Mouse (Mus musculus): ENCODE data around the gene Hbb-bt.
"Not testable (repeated sequence)": the region's sequence is repeated elsewhere in the genome, so short reads cannot be mapped to it uniquely, and the experiment has no call there.

Hbb-bt gene

DNA sequence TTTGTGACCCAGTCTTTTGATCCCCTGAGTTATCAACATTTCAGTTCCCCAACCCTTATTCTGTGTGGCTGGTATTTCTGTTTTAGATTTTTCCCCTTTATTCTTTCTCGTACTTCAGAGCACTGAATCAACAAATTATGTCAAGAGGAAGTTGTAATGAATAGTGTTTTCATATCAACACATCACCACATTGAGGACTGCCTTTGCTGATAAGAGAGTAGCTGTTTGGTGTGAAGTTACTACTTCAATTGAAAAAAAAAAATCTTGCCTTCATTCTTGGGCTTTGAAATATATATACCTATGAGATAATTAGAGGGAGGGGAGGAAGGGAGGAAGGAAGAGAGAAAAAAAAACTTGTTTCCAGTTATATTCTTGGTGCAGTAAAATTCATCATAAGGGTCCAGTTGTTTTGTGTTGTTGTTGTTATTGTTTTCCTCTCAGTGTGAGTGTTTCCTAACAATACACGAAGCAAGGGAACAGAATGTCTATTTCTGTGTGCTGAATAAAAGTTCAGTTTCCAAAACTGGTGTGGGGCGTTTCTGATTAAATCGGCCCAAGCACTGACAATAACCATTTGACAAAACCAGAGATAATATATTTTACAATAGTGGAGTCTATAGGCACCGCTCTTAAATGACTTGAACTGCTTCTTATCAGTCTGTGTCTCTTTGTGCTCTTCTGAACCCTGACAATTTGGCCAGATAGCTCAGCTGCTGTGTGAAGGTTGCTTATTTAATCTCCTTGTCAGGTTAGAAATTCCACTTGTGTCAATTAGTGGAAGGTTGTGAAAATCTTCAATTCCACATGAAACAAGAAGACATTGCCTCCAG lies 4.6 kb downstream of the Hbb-bt start:
- no peak for DNase-seq (ENCODE audit: low spot score)

DNA sequence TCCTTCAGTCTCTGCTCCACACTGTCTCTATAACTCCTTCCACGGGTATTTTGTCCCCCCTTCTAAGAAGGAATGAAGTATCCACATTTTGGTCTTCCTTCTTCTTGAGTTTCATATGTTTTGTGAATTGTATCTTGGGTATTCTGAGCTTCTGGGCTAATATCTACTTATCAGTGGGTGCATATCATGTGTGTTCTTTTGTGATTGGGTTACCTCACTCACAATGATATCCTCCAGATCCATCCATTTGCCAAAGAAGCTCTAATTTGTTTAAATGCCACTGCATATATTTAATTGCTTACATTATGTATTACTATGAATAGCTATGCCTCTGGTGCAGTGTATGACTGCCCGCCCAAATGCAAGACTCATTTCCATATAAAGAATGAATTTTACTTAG lies 5.7 kb downstream of the Hbb-bt start:
- DNase-seq (ENCODE audit: low spot score): not testable (repeated sequence)

DNA sequence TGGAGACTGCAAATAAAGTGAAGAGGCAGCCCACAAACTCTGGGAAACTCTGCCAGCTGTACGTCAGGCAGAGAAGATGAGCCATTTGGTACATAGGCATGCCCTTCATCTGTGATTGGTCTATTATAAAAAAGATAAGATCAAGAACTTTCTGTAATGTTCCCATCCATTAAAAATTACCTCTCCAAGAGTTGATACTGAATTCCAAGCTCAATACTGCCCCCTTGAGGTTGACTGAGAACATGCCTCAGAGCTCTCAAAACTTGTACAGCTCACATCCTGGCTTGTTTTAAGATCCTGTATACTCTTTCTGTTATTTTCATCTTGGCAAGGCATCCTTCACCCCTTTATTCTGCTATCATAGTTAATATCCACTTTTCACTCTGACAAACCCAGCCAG lies 6.9 kb downstream of the Hbb-bt start:
- DNase-seq (ENCODE audit: low spot score): peak; percentile 69

DNA sequence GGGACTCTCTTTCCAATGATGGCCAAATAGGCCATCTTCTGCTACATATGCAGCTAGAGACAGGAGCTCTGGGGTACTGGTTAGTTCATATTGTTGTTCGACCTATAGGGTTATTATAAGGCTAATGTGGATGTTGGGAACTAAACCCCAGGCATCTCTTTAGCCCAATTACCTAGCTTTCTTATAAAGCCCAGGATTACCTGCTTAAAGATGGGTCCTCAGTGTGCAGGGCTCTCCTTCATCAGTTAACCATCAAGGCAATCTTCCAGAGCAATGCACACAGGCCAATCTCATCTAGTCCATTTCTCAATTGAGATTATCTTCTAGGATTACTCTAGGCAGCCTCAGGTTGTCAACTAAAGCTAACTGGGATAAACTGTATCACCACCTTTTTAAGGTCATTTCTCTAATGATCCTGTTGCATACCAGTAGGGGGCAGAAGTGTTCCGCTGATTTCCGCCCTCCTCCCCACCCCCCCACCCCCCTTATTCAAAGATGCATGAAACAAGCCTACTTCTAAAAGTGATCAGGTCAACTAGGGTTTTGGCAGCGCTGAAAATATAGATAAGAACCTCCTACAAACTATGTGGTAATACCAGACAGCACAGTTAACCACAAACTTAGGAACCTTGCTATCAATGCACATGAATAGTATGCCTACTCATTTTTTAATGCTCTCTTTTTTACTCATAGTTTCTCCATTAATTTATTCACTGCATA lies 21.0 kb downstream of the Hbb-bt start:
- DNase-seq (ENCODE audit: low spot score): no peak

DNA sequence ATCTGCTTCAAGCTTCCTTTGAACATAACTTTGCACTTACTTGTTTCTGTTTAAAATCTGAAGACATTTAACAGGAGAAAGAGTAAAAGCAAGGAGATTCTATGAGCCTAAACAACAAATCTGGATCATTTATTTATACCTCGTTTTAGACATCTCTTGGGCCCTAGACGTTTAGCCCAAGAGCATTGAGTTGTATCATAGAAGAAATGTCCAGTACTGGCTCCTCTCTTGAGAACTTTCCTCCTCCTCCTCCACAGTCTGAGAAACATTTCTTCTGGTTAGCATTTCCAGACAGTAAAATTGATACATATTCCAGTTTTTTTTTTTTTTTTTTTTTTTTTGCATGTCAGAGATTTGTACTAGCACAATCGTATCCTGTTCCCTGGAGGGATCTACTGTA lies 22.1 kb downstream of the Hbb-bt start, which contains the start of gene Olfr67:
Olfr67 (minus strand) TSS at position 101 of the 400 bp plus-strand sequence.
- DNase-seq (ENCODE audit: low spot score): no peak

DNA sequence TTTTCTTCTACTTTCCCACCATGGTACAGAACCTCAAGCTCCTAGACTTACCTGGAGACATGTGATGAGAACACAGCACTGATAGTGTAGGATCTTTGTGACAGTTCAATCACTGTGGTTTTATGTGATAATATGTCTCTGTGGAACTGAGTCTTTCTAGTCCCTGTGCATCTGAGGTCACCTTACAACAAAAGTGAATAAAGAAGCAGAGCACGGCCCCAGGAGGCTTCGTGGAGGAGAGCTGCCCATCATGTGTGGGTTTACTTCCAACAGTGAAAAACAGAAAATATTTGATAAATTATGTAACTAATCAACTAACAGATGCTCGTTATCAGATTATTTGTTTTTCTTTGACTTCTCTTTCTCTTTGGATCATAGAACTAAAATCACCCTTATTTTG lies 34.2 kb downstream of the Hbb-bt start, which contains the start of gene Olfr68:
Olfr68 (minus strand) TSS at position 101 of the 400 bp plus-strand sequence.
- DNase-seq (ENCODE audit: low spot score): no peak

DNA sequence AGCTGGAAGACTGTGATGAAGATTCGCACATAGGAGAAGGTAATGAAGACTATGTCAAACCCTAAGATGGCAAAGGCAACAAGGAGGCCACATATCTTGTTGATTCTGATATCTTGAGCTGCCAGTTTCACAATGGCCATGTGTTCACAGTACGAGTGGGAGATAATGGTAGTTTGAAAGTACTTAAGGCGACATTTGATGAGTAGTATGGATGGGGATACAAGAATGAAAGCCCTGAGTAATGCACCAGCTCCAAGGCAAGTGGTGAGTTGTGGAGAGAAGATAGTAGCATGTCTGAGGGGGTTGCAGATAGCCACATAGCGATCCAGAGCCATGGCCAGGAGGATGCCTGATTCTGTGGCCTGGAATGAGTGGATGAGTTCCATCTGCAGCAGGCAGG lies 36.1 kb downstream of the Hbb-bt start:
- not testable (repeated sequence) for DNase-seq (ENCODE audit: low spot score)

DNA sequence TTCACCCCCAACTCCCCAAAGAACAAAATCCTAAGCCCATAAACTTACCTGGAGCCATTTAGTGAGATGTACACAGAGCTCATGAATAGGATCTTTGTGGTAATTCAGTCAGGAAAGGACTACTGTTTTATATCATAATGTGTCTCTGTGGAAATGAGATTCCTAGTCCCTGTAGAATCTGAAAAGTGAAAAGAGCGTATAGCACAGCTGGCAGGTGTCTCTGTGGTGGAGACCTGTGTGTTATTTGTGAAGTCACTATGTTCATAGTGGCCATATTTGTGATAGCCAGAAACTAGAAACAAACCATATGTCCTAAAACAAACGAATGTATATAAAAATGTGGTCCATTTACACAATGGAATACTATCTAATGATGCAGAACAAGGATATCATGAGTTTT lies 42.3 kb downstream of the Hbb-bt start, which contains the start of gene Olfr69:
Olfr69 (minus strand) TSS at position 101 of the 400 bp plus-strand sequence.
- no peak for DNase-seq (ENCODE audit: low spot score)

DNA sequence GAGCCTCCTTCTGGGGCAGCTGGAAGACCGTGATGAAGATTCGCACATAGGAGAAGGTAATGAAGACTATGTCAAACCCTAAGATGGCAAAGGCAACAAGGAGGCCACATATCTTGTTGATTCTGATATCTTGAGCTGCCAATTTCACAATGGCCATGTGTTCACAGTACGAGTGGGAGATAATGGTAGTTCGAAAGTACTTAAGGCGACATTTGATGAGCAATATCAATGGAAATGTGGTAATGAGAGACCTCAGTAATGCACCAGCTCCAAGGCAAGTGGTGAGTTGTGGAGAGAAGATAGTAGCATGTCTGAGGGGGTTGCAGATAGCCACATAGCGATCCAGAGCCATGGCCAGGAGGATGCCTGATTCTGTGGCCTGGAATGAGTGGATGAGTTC lies 46.1 kb downstream of the Hbb-bt start:
- not testable (repeated sequence) for DNase-seq (ENCODE audit: low spot score)

Data from retina, embryonic 14.5 days (tissue).